Mouse (Mus musculus): Measurements from ENCODE around the gene Ifit3.

- TF ChIP-seq POLR2A (IDR thresholded peaks at IDR 0.05; ENCODE audit: insufficient read depth, low read length) (no peak), CTCF (IDR thresholded peaks at IDR 0.05; ENCODE audit: low read depth, low read length) (no peak)
Measured at GRCm38 (mm10) chr19:34627496-34627895, 44.2 kb downstream of the Ifit3 start.

Measured in ES-Bruce4 (cell line).